Mouse (Mus musculus) liver, embryonic 18 days (tissue): Measurements from ENCODE around the gene Tomm6. TPM values are rescaled to one million over a fixed set of nuclear protein-coding genes. Genes with fewer than 3 reads are reported as not detected.

Experiments
- polyA plus RNA-seq: library from polyadenylated mRNA; depleted of rRNA; stranded (reverse); fragments of >200 nt; gene quantifications from 2 replicates; pipeline ENCODE4 v1.2.3, GENCODE M21; 2012; rRNA removed

The Tomm6 gene
- polyA plus RNA-seq, result 51.4 and 52.0 TPM in 2 replicates

DNA sequence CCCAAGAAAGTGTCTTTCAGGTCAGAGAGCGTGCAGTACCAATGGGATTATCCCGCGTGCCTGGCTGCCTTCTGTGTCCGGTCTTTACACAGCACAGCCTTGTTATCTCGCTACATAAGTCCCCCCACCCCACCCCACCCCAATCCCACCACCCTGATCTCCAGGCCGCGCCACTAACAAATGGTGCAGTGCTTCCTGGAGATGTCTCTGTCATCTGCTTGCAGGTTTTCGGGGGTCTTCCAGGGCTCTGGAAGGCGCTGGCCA is at the start of gene Tomm6:
TSS of gene Tomm6 (minus strand) at position 43 of the 264 bp plus-strand sequence.

DNA sequence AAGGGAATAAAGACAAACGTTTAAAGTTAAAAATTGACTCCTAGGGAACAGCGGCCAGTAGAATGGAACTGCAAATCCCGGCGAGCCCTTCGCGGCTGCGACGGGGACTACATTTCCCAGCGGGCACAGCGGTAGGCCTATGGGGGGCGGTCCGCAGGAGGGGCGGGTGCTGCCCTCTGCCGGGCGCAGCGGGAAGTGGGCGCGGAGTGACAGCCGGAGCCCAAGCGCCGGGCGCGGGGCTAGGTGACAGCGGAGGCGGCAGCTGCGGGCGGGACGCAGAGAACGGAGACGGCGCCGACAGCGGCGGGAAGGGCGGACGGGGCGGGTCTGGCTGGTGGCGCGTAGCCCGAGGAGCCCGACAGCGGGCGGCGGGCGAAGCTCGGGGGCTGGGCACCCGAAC is 48.7 kb upstream of the Tomm6 start, which contains the start of gene Tfeb:
TSS of gene Tfeb (plus strand) at position 175 of the 400 bp plus-strand sequence.

DNA sequence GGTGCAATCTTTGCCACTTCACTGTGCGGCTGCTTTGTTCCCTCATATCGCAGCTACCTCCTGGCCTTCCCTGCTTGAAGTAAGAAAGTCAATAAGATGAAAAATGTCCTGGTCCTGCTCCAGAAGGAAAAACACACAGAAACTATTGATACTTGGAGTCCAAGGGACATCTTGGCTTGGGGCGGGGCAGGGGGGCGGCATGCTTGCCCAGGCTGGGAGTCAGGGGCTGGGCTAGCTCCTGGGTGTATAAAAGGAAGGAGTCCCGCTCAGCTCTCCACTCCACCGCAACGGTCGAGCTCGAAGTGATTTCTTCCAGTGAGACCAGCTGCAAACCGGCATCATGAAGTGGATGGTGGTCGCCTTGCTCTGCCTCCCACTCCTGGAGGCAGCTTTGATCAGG is 38.4 kb upstream of the Tomm6 start, which contains the start of gene Pgc:
TSS of gene Pgc (plus strand) at position 277 of the 400 bp plus-strand sequence.

DNA sequence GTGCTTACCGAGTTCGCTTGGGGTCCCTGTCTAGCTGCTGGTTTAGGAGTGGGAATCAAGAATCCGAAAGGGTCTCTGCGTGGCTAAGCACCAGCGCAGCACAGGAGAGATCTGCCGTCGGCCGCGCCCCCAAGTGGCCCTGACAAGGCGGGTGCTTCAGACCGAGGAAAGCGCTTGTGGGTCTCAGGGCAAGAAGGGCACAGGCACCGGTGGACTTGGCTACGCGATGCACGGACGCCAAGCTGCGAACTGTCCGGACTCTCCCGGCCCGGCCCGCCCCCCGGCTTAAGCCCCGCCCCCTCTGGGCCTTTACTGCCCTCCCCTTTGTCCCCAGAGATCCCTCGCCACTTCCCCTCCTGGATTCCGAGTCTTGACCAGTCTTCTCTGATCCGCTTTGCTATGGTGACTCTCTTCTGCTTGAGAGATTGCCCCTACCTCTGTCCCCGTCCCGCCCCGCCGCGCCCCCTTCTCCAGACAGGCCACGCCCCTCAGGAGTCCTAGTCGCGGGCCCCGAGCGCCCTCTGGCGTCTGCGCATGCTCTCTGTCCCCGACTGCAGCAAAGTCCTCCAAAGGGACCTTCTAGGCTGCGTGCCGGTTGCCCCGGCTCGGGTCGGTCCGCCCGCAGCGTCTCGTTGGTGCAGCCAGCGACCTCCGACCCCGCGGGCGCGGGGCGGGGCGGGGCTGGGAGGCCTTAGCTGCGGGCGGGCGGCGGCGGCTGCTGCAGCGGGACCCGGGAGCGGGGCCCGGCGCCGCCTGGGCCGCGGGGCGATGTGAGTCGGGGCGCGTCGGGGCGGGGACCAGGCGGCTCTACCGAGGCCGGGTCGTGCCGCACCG is 6.5 kb upstream of the Tomm6 start, which contains the start of gene Prickle4:
TSS of gene Prickle4 (minus strand) at position 234 of the 834 bp plus-strand sequence.

DNA sequence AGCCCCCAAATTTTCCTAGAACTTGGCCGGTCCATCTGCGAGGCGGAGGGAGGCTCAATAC is 6.1 kb upstream of the Tomm6 start, which contains the start of gene Gm21981:
TSS of gene Gm21981 (minus strand) at position 14 of the 61 bp plus-strand sequence.

DNA sequence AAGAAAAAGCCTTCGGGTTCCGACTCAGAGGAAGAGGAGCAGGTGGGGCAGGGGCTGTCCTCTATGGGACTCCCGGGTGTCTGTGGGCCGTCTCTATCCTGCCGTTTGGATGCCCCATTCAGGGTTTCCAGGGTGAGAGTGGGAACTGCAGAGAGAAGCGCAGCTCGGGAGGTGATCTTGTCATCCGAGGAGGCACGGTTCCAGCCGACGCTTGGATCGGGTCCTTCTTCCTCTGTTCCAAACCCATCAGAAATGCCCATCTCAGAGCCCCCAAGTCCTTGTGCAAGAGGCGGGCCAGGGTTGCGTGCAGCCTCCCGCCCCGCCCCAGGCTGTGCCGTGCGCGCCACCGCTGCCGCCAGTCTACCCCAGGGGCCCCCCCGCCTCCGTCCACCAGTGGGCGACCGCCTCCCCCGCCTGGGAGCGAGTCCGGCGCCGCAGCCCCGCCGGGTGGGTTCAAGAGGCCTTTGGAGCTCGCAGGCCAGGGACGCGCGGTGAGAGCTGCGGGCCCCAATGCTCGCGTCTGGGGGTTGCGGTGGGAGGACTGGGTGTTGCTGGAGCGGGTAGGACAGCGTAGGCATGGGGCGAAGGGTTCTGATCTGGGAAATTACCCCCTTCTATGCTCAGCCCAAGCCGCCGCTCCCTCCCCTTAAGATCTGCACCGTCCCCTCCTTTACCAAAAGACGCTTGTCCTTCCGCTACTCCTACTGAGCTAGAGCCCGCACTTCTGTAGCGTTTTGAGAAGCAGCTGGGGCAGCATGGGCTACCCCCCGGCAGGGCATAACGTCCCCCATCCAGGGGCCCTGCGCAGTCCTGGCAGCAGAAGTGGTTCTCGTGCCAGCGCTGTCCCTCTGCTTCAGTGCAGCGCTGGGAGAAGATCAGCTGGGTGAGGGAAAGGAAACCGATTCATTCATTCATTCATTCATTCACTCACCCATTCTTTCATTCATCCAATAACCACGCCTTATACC is 706 bp upstream of the Tomm6 start, which contains the start of gene Frs3:
TSS of gene Frs3 (plus strand) at position 423 of the 968 bp plus-strand sequence.

Other genes starting within 250 kb of the Tomm6 start
- 13.0 and 14.1 TPM in 2 replicates for gene Taf8, start 186.1 kb downstream of the Tomm6 start, polyA plus RNA-seq
- 130 and 132 TPM in 2 replicates for gene Ccnd3, start 183.3 kb downstream of the Tomm6 start, polyA plus RNA-seq
- gene Bysl, start 76.9 kb downstream of the Tomm6 start, polyA plus RNA-seq, result 6.1 and 6.2 TPM in 2 replicates
- 19.4 and 20.9 TPM in 2 replicates for gene Med20, start 76.8 kb downstream of the Tomm6 start, polyA plus RNA-seq
- gene Gm20517, start 76.8 kb downstream of the Tomm6 start, polyA plus RNA-seq, result 0.40 and 0.60 TPM in 2 replicates
- gene Usp49, start 57.7 kb downstream of the Tomm6 start, polyA plus RNA-seq, result 3.5 and 3.8 TPM in 2 replicates
- gene Frs3, start 644 bp upstream of the Tomm6 start, polyA plus RNA-seq, result 2.8 and 2.9 TPM in 2 replicates
- gene Gm21981, start 6.1 kb upstream of the Tomm6 start, polyA plus RNA-seq, result 0.29 and 0.32 TPM in 2 replicates
- gene Prickle4, start 6.3 kb upstream of the Tomm6 start, polyA plus RNA-seq, result 0.06 and 0.16 TPM in 2 replicates
- 0.02 TPM in 2 replicates for gene Pgc, start 38.5 kb upstream of the Tomm6 start, polyA plus RNA-seq
- gene Tfeb, start 48.6 kb upstream of the Tomm6 start, polyA plus RNA-seq, result 3.9 and 4.7 TPM in 2 replicates
- 10.9 and 14.0 TPM in 2 replicates for gene Mdfi, start 146.3 kb upstream of the Tomm6 start, polyA plus RNA-seq
- 11.5 and 15.7 TPM in 2 replicates for gene Foxp4, start 236.3 kb upstream of the Tomm6 start, polyA plus RNA-seq